Mouse (Mus musculus): Measurements from ENCODE around the gene Cyp19a1.

Gene Cyp19a1

DNA sequence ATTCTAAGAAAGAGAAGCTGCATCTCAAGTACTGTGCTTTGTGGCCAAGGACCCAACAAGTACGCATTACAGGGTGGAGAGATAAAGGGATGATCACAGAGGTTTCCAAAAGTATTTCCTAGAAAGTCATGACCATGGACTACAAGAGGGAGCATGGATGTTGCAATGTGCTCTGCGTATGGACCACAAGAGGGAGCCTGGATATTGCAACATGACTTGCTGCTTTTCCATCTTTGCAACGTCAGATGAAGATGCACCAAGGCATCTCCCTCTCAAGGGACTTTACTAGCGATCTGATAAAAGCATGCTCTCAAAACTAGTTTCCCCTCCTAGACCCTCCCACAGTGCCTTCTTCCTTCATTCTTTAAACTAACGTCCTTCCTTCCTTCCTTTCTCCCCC lies 98.4 kb downstream of the Cyp19a1 start:
- no peak for DNase-seq (ENCODE audit: low spot score)

DNA sequence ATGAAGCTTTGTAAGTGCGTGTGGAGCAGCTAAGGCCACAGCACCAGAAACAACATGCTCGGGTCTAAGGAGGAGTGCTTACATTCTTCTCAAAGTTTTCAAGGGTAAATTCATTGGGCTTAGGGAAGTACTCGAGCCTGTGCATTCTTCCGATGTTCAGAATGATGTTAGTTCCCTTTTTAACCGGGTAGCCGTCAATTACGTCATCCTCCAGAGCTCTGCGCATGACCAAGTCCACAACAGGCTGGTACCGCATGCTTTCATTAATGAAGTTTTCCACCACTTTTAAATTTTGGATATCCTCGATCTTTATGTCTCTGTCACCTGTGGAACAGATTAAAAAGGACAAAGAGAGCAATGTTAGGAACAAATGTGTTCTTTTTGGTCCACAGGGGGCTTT lies 99.5 kb downstream of the Cyp19a1 start:
- DNase-seq (ENCODE audit: low spot score) = no peak

DNA sequence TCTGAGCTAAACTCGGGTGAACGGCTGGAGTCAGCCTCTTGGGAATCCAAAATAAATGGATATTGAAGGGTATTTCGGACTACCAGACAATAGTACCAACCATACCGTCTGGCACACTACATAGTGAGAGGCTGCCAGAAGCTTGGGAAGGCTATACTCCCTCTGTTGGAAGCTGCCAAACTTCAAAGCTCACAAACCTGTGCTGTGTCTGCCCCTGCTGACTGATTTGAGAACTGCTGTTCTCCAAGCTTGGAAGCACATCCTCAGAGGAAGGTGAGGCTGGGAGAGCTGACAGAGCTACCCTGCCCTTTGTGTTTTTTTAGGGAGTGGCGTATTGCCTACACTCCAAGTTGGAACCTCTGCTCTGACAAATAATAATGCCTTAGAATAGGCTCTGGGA lies 104.8 kb downstream of the Cyp19a1 start:
- DNase-seq (ENCODE audit: low spot score) = no peak

DNA sequence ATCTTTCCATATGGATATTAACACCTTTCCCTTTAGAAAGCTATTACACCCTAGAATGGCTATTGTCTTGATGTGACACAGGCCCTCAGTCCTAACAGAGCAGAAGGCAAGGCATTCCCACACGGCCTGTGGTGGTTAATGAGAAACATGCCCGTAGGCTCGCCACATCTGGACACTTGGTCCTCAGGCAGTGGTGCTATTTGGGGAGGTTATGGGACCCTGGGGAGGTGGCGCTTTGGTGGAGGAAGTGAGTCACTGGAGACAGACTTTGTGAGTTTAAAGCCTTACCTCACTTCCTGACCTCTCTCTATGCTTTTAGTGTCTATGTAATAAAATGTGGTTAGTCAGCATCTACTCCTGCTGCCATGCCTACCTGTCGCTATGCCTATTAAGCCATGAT lies 114.2 kb downstream of the Cyp19a1 start:
- DNase-seq (ENCODE audit: low spot score) = no peak

- DNase-seq (ENCODE audit: low spot score) = no peak
These were observed 128.7 kb downstream of the Cyp19a1 start for GRCm38 (mm10) chr9:54139191-54139590.
